Mouse (Mus musculus): ENCODE data around the gene Col5a1.

Gene Col5a1

DNA sequence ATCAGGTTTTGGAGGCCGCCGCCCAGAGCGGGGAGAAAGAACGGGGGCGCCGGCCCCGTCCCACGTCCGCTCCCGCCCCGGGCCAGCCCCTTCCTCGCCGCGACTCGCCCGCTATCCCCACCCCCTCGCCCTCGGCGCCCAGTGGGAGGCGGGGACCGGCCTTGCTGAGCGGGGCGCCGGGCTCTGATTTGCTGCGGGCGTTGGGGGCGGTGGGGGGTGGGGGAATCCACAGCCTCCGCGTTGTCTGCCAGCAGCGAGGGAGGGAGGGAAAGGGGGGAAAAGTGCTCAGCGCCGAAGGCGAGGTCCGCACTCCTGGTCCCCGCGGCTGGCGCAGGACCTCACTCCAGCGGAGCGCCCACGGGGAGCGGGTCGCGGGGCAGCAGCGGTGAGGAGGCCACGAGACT is at the start of gene Col5a1:
Gene Col5a1 (plus strand): TSS at position 278 of the 404 bp plus-strand sequence.
- no peak for DNase-seq

DNA sequence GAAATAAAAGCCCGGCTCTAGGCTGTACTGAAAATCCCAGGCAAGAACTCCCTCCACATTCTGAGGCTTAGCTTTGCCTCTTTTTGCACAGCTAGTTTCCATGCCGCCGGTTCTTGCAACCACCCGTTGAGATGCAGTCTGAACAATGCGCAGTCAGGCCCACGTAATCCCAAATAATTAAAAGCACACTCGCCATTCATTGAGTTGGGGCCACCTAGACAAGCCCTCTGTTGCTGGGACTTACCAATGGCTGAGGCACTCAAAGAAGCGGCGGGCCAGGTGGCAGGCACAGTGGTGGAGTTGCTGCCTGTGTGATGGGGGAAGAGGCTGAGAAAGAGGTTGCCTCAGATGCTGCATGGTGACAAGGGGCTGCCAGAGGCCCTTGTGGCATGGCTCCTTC is 48.1 kb upstream of the Col5a1 start:
- DNase-seq: no peak

DNA sequence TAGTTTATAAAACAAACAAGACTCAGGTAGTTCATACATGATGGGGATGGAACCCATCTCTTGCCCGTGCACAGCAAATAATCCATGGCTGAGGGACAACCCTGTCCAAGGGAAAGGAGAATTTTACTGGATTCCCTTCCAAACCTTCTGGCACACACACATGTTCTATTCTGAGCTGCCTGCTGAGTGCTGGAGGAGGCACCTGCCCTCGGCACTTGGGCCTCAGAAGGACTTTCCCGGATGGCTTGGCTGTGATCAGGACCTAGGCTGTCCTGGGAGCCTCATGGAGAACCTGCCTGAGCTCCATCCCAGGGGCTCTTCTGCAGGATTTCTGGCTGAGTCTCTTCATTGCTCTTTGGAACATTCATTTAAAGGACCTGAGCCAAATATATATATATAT is 45.3 kb upstream of the Col5a1 start:
- DNase-seq: peak; percentile 5

DNA sequence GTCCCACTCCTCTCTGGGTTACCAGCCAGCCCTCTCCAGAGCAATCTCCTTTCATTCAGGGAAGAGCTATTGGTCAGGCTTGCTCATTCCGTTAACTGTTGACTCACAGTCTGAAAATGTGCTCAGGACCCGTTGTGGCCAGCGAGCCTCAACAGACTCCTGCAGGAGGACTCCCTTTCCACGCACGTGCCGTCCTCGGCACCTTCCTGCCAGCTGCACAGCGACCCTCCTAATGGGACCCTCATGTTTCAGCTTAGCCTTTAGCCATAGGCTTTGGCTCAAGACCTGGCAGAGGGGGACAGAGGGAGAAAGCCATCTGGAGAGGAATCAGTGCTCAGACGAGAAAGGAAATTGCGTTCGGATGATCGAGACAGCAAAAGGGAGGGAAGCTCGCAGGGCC is 43.3 kb upstream of the Col5a1 start:
- DNase-seq: no peak

DNA sequence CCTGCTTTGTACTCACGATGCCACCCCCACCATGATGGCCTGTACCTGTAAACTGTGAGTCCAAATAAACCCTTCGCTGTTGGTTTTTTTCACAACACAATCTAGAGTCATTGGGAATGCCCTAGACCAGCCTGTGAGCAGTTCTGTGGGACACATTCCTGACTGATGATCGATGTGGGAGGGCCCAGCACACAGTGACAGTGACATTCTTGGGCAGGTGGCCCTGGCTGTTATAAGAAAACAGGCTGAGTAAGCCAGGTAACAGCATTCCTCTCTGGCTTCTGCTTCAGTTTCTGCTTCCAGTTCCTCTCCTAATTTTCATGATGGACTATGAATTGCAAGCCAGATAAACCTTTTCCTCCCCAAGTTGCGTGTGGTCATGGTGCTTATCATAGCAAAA is 41.3 kb upstream of the Col5a1 start:
- DNase-seq: no peak

DNA sequence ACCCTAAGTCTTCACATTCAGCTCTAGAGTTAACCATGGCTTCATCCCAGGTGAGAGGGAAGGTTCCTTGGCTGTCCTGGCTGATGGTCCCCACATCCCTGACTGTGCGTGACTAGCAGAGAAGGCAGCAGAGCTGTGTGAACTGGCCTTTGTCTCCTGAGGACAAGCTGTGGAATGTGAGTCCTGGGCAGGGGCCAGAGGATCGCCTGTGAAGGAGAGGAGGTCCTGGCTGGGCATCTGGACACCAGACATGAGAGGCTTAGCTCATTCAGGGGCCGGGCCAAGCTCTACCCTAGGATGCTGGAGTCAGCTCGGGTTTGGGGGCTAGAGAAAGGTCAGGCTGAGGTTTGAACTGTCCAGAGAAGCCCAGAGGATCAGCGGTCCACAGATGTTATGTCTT is 39.2 kb upstream of the Col5a1 start:
- DNase-seq: no peak

DNA sequence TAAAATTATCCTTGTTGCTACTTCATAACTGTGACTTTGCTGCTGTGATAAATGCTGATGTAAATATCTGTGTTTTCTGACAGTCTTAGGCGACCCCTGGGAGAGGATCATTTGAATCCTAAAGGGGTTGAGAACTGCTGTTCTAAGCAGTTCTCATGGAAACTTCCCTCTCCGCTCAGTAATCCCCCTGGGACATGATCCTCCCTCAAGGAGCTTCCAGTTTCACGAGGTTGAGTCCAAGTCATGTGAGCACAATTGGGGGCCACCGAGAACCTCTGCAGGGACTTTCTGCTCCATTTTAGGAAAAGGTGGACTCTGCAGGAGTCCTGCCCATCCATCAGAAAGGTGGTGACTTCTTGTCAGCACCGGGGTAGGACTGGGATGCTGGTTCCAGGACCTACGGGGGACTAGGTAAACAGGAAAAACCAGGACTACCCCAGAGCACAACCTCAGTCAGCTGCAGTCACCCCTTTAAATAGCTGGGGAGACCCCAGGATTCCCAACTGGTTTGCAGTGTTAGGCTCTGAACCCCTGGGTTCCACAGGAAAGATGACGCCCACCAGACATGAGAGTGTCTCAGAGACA is 38.3 kb upstream of the Col5a1 start:
- no peak for DNase-seq

DNA sequence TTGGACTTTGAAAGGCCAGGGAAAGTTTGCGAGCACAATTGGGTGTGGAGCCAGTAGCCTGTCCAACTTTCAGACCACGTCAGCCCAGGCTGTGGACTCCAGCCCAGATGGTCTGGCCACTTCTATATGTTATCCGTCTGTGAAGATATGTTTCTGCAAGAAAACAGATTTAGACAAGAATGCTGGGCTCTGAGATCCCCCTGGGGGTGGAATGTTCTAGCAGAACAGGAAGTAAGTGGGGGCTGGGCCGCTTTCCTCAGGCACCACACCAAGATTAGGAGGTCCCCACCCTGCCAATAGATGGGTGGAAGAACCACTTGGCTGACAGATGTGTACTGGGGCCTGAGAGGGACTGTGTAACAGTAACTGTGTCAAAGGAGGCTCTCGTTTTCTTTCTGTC is 37.8 kb upstream of the Col5a1 start:
- no peak for DNase-seq

DNA sequence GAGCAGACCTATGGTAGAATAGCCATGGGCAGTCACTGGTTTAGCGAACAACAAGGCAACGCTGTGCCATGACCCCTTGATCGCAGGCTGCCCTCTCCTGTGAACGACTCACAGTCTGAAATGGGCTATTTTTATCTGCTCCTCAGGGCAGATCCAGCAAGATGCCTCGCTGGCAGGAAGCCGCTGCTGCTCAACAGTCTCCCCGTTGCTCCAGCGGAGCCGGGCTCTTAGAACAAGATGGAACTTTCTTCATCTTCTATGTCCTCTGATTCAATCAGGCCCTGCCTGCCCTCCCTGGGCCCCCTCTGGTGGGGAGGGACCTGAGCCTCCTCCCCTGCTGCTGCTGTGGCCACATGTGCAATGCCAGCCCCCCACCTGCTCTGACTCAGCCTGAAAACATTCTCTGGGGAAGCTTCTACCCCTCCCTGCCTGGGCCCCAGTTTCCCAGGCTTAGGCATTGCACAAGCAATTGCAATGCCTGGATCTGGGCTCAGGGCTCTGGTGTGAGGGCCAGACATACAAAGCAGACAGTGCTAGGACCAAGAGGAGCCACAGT is 27.8 kb upstream of the Col5a1 start:
- DNase-seq: no peak

DNA sequence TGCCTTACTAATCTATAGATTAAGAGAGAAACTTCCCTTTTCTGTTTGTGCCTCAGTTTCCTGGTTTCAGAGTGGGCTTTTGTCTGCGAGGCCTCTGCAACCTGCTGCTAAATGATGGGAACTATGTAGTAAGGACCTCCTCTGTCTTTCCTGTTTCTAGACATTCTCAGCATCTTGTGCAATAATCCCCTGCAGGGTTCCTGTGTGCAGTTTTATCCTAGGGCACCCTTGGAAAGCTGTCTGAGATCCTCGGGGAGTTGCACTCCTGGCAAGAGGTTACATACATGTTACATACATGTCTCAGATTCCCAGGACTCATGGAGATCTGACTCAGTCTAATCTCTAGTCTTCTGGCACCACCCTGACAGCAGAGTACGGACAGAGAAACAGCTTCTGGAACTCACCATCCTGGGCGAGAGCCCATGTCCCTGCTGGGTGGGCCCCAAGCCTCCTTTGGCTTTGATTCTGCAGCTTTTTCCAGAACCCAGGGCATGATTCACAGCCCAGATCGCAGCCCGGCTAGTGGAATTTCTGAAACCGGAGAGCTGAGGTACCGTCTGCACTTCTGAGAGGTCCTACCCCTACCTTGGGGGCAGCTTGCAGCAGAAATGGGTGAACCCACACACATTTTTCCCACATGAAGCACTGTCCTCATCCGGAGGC is 24.5 kb upstream of the Col5a1 start:
- no peak for DNase-seq

DNA sequence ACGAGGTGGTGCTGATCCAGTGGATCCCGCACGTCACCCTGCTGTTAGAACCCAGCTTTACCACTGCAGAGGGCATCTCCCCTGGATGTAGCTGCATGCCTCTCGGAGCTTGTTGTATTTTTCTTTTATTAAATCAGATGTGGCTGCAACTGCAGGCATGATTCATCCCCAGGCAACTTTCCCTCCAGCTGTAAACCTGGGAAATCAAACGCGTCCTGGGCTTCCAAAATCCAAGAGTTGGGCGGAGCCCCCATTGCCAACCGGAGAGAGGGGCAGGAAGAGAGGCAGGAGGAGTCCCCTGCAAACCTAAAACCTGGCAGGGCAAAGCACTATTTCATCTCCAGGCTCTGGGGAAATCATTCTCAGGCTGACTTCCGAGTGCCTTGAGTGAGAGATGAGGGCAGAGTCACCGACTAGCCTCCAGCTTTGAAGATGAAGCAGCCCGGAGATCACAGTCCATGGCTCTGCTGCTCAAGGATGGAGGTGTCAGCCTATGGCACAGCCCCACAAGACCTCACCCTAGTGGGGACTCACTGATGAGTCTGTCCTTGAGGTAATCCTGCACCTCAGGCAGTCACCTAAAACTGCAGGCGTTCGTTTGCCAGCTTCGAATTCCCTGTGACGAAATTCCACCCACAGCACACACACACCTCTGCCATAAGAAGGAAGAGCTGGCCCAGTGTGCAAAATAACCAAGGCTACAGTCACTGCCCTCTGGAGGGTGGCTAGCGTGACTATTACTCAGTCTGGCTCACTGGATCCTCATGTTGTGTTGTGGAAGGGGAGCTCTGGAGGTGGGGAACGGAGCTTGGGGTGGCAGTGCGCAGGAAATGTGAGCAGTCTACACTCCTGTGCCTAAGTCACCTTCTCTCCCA is 21.5 kb upstream of the Col5a1 start:
- DNase-seq: no peak

DNA sequence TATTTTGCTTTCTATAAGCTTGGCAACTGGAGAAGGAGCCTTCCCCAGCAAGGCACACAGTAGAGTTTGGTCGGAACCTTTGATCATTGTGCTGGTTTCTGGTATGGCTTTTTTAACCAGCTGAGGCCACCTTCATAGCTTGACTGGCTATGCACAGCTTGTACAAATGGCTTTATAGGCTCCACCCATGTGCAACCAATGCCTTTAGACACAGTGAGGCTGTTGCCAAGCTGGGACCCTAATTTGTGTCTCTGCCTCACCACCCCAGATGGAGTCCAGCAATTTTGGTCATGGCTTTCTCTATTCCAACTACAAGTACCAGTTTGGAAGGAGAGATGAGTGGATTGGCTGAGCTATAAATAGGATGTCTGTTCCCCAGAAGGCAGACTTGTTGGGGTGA is 15.6 kb upstream of the Col5a1 start:
- no peak for DNase-seq

DNA sequence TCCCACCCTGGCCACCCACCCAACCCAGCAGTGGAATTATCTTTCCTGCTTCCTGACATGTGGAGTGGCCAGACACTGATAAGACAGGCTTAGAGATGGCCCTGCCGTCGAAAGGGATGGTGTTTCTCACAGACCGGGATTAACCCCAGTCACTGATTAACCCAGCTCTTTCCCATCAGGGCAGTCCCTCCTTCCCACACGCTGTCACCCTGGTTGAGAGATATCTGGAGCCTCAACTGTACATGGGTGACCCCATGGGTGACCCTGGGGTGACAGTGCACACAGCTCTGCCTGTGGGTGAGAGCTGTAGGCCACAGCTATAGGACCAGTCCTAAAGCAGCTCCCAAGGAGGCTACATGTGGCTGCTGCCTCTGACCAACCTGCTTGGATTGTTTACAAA is 15.2 kb upstream of the Col5a1 start:
- no peak for DNase-seq

DNA sequence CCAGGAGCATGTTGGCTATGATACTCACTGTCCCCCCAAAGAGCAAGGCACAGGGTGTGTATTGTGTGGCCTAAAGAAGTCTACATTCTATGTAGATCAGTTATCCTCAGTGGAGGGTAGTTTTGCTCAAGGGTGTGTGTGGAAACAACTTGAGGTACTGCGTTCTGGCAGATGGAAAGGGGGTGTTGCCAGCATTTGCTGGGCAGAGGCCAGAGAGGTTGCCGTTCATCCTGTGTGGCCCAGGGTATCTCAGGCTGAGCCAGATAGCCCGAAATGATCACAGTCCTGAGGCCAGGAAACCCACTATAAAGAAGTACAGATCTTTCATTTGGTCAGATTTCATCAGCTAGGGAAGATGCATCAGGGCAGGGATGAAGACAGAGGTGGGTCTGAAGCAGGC is 13.9 kb upstream of the Col5a1 start:
- DNase-seq: peak; percentile 33

DNA sequence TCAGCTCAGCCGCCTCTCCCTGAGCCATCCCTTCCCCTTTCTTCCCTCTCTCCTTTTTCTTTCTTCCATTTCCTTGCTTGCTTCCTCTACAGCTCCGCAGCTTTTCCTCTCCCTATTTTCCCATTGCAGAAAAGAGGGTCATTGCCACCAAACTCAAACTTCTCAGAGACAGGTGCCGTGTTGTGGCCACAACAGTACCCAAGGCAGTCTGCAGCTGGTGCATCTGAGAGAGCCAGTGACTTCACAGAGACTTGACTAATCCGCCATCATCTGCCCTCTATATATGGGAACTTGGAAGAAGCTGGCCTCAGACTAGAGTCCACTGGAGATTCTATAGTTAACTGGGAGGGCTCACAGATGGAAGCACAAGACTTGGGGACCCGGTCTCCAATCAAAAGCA is 13.2 kb upstream of the Col5a1 start:
- no peak for DNase-seq

DNA sequence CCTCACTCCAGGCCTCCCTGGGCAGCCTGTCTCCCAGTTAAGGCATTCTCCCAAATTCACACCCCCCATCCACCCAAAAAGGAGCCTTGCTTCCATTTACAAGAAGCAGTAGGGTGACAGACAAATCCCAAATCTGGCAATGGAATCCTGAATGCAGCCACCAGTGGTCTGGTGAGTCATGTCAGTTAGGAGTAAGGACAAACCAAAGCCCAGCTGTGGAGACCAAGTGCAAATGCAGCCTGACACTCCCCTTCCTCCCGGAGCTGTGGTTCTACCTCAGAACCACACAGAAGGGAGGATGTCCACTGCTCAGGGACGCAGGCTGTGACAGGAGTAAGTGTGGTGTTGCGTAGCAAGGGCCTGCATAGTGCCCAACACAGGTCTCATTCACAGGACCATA is 11.6 kb upstream of the Col5a1 start:
- no peak for DNase-seq

DNA sequence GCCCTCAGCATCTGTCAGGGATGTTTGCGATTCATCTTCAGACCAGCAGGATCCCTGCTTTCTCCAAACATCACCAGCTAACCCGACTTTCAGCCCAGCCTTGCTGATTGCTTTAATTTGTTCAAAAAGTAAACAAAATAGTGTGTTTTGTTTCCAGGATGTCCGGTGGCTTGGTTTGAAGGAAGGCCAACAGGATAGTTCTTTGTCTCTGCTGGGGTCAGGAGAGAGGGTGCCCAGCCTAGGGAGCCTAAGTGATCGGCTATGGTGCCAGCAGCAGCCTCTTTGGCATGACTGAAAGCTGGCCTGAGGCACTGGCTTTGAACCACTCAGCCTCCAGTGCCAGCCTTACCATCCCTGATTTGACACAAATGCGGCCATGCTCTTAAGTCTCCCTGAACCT is 11.0 kb upstream of the Col5a1 start:
- no peak for DNase-seq

DNA sequence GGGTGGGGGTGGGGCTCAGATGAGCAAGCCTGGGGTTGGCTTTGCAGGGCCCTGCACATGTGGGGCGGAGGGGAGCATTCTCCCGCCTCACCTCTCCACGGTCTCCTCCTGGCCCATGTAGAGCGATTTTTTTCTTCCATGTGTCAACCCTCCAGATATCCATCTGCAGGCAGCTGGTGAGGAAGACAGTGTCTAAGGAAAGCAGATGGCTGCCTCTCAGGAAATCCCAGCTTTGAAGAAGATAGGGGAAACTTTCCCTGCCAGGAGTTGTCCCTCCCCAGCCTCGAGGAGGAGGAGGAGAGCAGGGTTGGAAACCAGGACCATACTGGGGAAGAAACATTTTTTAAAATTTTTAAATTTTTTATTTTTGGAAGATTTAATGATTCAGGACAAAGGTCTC is 10.4 kb upstream of the Col5a1 start:
- no peak for DNase-seq

DNA sequence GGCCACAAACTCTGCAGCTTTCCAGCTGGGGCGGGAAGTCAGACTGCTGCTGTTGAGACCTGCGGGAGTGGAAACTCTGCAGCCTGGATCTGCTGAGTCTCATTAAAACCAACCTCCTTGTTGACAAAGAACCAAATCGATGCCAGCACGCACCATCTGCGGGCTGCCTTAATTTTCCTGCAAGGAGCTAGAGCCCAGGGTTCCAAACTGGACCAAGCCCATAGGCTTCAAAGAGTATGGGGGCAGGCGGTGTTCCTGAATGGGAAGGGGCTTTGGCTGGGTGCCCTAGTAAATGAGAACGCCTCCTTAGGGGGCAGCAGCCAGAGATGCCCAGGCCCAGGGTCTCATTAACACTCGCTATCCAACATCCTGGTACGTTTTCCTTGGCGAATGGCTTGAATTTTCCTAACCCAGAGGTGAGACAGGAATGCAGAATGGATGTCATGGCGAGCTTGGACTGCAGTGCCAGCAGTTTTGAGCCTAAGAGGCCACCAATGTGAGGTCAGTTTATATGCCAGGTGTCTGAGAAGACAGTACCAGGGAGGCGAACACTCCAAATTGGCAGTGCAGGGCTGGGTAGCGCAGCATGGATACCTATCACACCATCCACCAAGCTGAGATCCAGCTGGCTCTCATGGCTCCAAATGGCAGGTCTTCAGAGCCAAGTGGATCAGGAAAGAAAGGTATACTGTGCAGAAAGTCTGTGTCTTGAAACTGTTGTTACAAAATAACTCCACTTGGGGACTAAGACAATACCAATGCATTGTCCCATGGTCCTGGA is 9.3 kb upstream of the Col5a1 start:
- peak; percentile 31 for DNase-seq

DNA sequence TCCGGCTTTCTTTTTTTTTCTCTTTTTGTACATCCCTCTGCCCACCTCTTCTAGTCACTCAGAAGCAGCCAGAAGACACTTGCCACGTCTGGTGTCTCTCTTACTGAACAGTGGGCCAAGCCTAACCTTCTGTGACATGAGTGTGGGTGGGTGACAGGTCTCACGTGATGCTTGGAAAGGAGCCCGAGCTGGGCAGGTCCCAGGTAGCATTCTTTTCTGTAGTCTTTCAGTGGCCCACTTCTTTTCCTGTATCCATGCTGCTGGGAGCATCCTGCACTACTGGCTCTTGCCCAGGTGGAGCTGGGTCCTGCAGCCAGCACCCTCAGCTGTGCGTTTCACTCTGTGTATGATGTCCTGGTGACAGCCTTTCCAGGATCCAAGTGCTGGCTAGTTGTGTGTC is 8.2 kb upstream of the Col5a1 start:
- no peak for DNase-seq

DNA sequence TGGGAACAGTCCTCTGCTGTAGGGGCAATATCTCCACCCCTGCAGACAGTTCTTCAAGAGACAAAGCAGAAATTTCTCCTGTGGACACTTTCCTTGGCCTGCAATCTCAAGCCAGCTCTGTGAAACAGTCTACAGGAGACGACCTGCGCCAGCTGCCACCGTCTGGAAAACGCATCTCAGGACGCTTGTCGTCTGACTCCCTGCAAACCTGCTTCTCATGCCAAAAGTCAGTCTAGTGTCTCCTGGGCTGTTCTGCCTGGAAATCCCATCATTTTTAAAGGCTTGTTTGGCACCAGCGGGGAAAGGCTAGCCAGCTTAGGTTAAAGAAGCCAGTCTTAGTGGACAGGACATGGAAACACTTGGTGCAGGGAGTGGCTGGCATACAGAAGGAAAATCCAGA is 2.9 kb upstream of the Col5a1 start:
- no peak for DNase-seq

DNA sequence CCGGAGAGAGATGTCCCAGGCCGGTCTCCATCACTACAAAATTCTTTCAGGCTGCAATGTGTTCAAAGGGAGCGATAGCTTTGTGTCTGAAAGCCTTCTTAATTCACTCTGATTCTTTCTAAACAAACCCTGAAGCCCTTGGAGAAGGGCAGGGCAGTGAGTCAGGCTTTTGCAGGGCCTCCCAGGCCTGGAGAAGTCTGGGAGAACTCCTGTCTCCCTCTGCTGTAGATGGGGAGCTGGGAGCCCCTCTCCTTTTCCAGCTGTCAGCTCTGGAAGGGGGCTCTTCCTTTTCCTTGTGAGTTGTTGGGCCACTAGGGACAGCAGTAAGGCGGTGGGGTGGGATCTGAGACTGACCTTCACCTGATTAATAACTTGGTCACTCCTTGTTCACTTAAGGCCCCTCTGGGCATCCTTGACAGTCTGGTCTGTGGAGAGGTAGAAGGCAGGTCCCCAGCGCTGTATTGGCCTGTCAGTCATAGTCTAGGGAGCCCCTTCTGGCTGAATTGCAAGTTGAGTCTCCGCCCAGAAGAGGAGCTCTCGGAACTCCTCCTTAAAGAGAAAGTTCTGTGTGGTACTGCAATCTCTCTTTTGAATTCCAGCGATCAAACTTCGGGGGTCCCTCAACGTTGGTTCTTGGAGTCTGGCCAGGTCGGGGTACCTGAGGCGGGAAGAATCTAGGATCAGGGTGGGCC is 623 bp upstream of the Col5a1 start:
- DNase-seq: no peak
